Mouse (Mus musculus): Measurements from ENCODE around the gene Tiam1.

- TF ChIP-seq CTCF (IDR thresholded peaks at IDR 0.05; ENCODE audit: low read depth) = no peak
- no peak for TF ChIP-seq EP300 (IDR thresholded peaks at IDR 0.05; ENCODE audit: low read depth)
Observed at GRCm38 (mm10) chr16:90046494-90047158, 96.9 kb downstream of the Tiam1 start.

Measured in liver, embryonic 14.5 days (tissue).